Mouse (Mus musculus) neutrophil, adult 5-6 weeks (primary cell): ENCODE results near the gene Btbd11. TPM values are rescaled to one million over a fixed set of nuclear protein-coding genes. Genes with fewer than 3 reads are reported as not detected.
A peak's percentile ranks its signal among the peaks of the same experiment; 100 is the strongest.

Source experiments
- ATAC-seq: fragments of 151-379, 151-347 bp; 2 replicates; pipeline ENCODE4 v1.8.0; 2017; ENCODE audit warnings: mild to moderate bottlenecking, moderate TSS enrichment; ENCODE audit not compliant: insufficient number of reproducible peaks, poor library complexity, low FRiP score, severe bottlenecking; ENCODE audit errors: extremely low read depth
- total RNA-seq: library from RNA; stranded (forward); fragments of 200-1000 nt; gene quantifications from 2 replicates; pipeline ENCODE4 v1.2.3, GENCODE M21; 2017

Gene Btbd11
- 1.6 and 2.3 TPM in 2 replicates for total RNA-seq

GRCm38 (mm10) chr10:85386605-85387218 lies at the start of gene Btbd11:
Gene Btbd11 (plus strand): TSS chr10:85386814.
- peak; percentile 54; the same call in 1 of the 2 replicates for ATAC-seq

GRCm38 (mm10) chr10:85338733-85339132 lies 47.9 kb upstream of the Btbd11 start:
- ATAC-seq = no peak

- ATAC-seq = no peak
Measured at GRCm38 (mm10) chr10:85341867-85342266, 44.7 kb upstream of the Btbd11 start.

- no peak for ATAC-seq
Measured at GRCm38 (mm10) chr10:85347171-85347570, 39.4 kb upstream of the Btbd11 start.

GRCm38 (mm10) chr10:85352505-85352904 lies 34.1 kb upstream of the Btbd11 start:
- ATAC-seq = no peak

GRCm38 (mm10) chr10:85354270-85354669 lies 32.3 kb upstream of the Btbd11 start:
- ATAC-seq = no peak

GRCm38 (mm10) chr10:85359501-85360066 lies 27.0 kb upstream of the Btbd11 start:
- no peak; the same call in 1 of the 2 replicates for ATAC-seq

GRCm38 (mm10) chr10:85362766-85363442 lies 23.7 kb upstream of the Btbd11 start:
- ATAC-seq = no peak

GRCm38 (mm10) chr10:85366876-85367275 lies 19.7 kb upstream of the Btbd11 start:
- ATAC-seq = no peak

GRCm38 (mm10) chr10:85371309-85371708 lies 15.3 kb upstream of the Btbd11 start:
- no peak for ATAC-seq

GRCm38 (mm10) chr10:85372108-85372507 lies 14.5 kb upstream of the Btbd11 start:
- no peak for ATAC-seq

- no peak for ATAC-seq
Measured at GRCm38 (mm10) chr10:85378972-85379371, 7.6 kb upstream of the Btbd11 start.

- ATAC-seq = no peak
Measured at GRCm38 (mm10) chr10:85382981-85383380, 3.6 kb upstream of the Btbd11 start.

- ATAC-seq = no peak
Measured at GRCm38 (mm10) chr10:85387219-85388070, 831 bp downstream of the Btbd11 start.

GRCm38 (mm10) chr10:85388071-85388750 lies 1.6 kb downstream of the Btbd11 start:
- no peak for ATAC-seq

- ATAC-seq = no peak; the same call in 1 of the 2 replicates
Measured at GRCm38 (mm10) chr10:85388751-85389115, 2.1 kb downstream of the Btbd11 start.

GRCm38 (mm10) chr10:85389286-85390139 lies 2.9 kb downstream of the Btbd11 start:
- ATAC-seq = no peak

- no peak for ATAC-seq
Measured at GRCm38 (mm10) chr10:85393016-85393415, 6.4 kb downstream of the Btbd11 start.
